Mouse (Mus musculus) heart, embryonic 10.5 days (tissue): Measurements from ENCODE around the gene Shc2. TPM values are rescaled to one million over a fixed set of nuclear protein-coding genes. Genes with fewer than 3 reads are reported as not detected.
A peak's percentile ranks its signal among the peaks of the same experiment; 100 is the strongest.

Experiments
- DNase-seq: peaks from one replicate; pipeline ENCODE4 v3.0.0-alpha.2; 2017; ENCODE audit warnings: low spot score
- H3K27ac ChIP-seq: fragments of 300-500 bp; sonication (generic); 2 replicates; pipeline ENCODE4 v1.5.1; 2016; ENCODE audit warnings: mild to moderate bottlenecking
- H3K27me3 ChIP-seq: fragments of 300-500 bp; sonication (generic); 2 replicates; pipeline ENCODE4 v1.6.1; 2016; ENCODE audit warnings: mild to moderate bottlenecking; ENCODE audit not compliant: poor library complexity, insufficient read depth, severe bottlenecking
- H3K36me3 ChIP-seq: fragments of 300-500 bp; sonication (generic); 2 replicates; pipeline ENCODE4 v1.6.1; 2016; ENCODE audit warnings: mild to moderate bottlenecking, moderate library complexity
- H3K4me1 ChIP-seq: fragments of 300-500 bp; sonication (generic); 2 replicates; pipeline ENCODE4 v1.6.1; 2016; ENCODE audit warnings: mild to moderate bottlenecking
- H3K4me3 ChIP-seq: fragments of 300-500 bp; sonication (generic); 2 replicates; pipeline ENCODE4 v1.5.1; 2016; ENCODE audit warnings: mild to moderate bottlenecking, moderate library complexity
- H3K9me3 ChIP-seq: fragments of 300-500 bp; sonication (generic); 2 replicates; pipeline ENCODE4 v1.6.1; 2016; ENCODE audit warnings: mild to moderate bottlenecking, moderate library complexity
- WGBS: fragments of 180-500 bp; shearing (Covaris S2); methylation state at CpG from one replicate; pipeline ENCODE4 v1.1.7; 2016; 5-methylcytosine and 5-hydroxymethylcytosine counted together
- polyA plus RNA-seq: library from polyadenylated mRNA; unstranded; fragments of >200 nt; fragmentation: Nextera tagmentation; extraction: Ambion mirVana; gene quantifications from 2 replicates; pipeline ENCODE4 v1.2.1, GENCODE M21; 2016

Gene Shc2
- polyA plus RNA-seq, 1 experiment from 2014 or later: 6.3 TPM

DNA sequence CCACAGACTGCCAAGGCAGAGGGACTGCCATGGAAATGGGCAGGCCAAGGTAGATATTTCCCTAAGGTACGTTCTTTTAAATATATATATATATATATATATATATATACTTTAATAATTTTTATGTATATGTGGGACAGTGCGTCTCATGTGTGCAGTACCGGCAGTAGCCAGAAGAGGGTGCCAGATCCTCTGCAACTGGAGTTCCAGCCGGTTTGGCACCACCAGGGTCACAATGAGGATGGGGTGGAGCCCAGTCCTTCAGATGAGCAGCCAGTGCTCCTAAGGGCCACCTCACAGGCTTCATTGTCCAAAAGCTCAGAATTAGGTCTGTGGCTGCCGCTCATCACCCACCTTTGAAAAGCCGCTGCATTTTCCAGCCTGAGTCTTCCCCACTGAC is 56.9 kb downstream of the Shc2 start:
- 43% methylated on average over 6 of the region's 6 CpGs for WGBS
- no peaks in the 10 kb centered on the region for H3K4me1 ChIP-seq
- H3K9me3 ChIP-seq: no peaks in the 10 kb centered on the region
- no peaks in the 10 kb centered on the region for H3K36me3 ChIP-seq
- H3K4me3 ChIP-seq: no peak overlapping the region
- H3K27me3 ChIP-seq: peaks cover 25% of the 10 kb centered on the region
- peak; percentile 70 for DNase-seq
- no peak overlapping the region for H3K27ac ChIP-seq

DNA sequence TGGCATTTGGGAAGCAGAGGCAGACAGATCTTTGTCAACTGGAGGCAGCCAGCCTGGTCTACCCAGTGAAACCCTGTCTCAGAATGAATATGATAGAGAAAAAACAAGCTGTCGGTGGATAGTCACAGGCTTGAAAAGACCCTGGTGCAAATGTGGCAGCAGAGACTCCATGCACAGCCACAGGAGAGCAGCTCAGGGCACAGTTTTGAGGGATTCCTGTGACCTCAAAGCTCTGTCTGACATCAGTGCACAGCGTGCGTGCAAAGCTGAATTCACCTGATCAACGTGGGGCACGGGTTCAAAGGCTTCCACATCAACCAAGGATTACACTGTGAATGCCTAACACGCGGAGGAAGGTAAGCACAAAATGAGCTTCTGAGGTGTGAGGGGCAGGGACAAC is 57.4 kb downstream of the Shc2 start:
- WGBS: 62% methylated on average over 7 of the region's 7 CpGs
- peak; percentile 69 for DNase-seq
- no peaks in the 10 kb centered on the region for H3K9me3 ChIP-seq
- H3K27ac ChIP-seq: no peak overlapping the region
- no peak overlapping the region for H3K4me3 ChIP-seq
- H3K27me3 ChIP-seq: peaks cover 23% of the 10 kb centered on the region
- H3K36me3 ChIP-seq: no peaks in the 10 kb centered on the region
- no peaks in the 10 kb centered on the region for H3K4me1 ChIP-seq

DNA sequence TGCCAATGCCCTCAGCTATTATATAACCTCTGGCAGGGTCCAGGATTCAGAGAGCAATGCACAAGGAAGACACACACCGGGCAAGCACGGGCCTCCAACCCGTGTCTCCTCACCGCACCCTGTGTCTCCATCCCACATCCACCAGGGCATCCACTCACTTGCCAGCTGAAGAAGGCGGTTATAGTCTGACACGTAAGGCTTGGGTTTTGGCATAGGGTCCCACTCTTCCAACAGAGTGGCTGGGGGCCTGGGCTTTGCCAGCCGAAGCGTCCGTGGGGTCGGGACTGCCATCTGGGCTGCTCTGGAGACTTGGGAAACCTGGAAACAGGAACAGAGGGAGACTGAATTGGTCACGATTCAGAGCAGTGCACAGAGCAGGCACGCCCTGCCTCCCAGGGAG is 57.9 kb downstream of the Shc2 start:
- Histone ChIP-seq H3K27ac (no peak overlapping the region), H3K4me1 (no peaks in the 10 kb centered on the region), H3K36me3 (no peaks in the 10 kb centered on the region), H3K4me3 (no peak overlapping the region), H3K9me3 (no peaks in the 10 kb centered on the region), H3K27me3 (peaks cover 23% of the 10 kb centered on the region)
- WGBS: 77% methylated on average over 12 of the region's 12 CpGs
- peak; percentile 58 for DNase-seq

DNA sequence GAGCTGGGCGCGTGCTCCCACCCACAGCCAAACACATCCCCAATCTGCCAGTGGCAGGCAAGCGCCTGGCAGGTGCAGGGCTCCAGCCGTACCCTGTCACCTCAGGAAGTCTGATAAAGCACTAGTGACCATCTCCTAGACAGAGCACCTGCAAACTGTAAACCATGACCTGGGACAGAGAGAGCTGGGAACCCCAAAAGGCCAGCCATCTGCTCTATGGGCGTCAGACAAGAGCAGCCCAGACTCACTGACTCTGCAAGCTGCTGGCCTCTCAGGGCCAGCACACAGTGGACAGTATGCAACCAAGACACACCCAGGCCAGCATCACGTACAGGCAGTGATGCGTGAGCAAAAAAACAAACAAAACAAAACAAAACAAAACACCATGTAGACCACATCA is 58.8 kb downstream of the Shc2 start:
- WGBS: 78% methylated on average over 7 of the region's 7 CpGs
- Histone ChIP-seq H3K4me1 (no peaks in the 10 kb centered on the region), H3K27ac (no peak overlapping the region), H3K4me3 (no peak overlapping the region), H3K9me3 (no peaks in the 10 kb centered on the region), H3K27me3 (peaks cover 20% of the 10 kb centered on the region), H3K36me3 (no peaks in the 10 kb centered on the region)
- DNase-seq: peak; percentile 69

DNA sequence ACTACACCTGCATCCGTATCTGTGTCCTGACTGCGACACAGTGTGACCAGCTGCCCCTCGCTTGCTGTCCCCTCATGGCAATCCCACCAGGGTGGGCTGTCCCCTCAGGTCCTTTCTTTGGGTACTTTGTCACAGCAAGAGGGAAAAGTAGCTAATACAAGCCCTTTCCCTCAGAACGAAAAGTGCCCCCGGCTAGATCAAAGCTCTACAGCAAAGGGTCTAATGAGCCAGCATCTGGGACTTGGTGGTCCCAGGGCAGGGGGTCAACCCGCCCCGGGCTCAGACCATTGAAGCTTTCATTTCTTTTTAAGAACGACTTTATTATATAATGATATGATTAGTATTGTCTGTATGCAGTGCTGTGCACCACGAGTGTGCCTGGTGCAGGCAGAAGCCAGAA is 59.4 kb downstream of the Shc2 start:
- no peaks in the 10 kb centered on the region for H3K36me3 ChIP-seq
- H3K27ac ChIP-seq: no peak overlapping the region
- H3K27me3 ChIP-seq: peaks cover 19% of the 10 kb centered on the region
- H3K4me3 ChIP-seq: no peak overlapping the region
- H3K4me1 ChIP-seq: no peaks in the 10 kb centered on the region
- DNase-seq: peak; percentile 55
- no peaks in the 10 kb centered on the region for H3K9me3 ChIP-seq
- 73% methylated on average over 9 of the region's 9 CpGs for WGBS

DNA sequence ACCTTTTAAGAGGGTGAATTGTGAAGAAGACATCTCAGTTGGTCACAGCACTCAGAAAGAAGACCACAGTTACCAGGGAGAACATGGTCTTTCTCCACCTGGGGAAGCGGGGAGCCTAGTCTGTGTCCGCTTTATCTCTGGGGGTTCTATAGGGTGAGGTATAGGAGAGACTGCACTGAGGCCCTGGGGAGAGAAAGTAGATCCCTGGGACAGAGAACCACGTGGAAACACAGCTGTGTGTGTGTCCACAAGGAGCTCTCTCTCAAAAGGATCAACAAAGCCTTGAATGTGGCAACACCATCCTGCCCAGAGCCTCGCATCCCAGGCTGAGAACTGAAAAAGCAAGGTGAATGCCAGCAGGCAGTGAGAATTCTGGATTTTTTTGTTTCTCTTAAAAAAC is 60.3 kb downstream of the Shc2 start:
- no peaks in the 10 kb centered on the region for H3K9me3 ChIP-seq
- peaks cover 19% of the 10 kb centered on the region for H3K27me3 ChIP-seq
- no peak overlapping the region for H3K4me3 ChIP-seq
- peak; percentile 67 for DNase-seq
- no peak overlapping the region for H3K27ac ChIP-seq
- no peaks in the 10 kb centered on the region for H3K36me3 ChIP-seq
- no peaks in the 10 kb centered on the region for H3K4me1 ChIP-seq
- WGBS: 72% methylated on average over 4 of the region's 4 CpGs

DNA sequence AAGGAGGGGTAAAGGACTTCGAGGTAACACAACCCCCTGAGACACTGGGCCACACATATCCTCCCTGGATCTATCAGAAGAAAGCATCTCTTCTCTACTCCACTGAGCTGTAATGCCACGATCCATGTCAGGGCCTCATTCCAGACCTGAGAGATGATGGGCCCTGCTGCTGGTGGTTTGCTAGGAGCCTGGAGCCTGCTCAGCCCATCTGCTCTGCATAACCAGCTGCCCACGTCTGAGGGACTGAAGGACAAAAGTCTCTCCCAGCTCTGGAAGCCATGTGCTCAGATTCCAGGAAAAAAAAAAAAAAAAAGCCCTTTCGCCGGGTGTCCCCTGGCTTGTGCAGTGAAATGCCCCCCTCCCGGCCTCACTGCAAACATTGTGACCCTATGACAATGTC is 62.0 kb downstream of the Shc2 start:
- DNase-seq: peak; percentile 63
- Histone ChIP-seq H3K4me3 (no peak overlapping the region), H3K27ac (no peak overlapping the region), H3K9me3 (no peaks in the 10 kb centered on the region), H3K36me3 (no peaks in the 10 kb centered on the region), H3K4me1 (no peaks in the 10 kb centered on the region), H3K27me3 (peaks cover 19% of the 10 kb centered on the region)
- WGBS: 76% methylated on average over 6 of the region's 6 CpGs

DNA sequence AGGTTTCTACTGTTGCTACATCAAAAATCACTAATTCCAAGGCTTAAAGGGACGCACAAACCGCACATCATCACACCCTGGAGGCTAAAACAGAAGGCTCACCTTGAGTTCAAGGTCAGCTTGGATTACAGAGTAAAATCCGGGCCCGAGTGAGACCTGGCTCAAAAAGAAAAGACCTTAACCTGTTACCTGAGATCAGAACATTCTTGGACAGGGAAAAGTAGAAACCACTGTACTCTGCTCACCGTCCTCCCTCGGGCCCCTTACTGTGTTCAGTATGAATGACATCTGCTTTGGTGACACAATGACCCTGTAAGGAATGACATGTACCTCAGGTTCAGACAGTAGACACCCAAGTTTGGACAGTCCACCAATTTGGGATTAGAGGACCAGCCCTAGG is 62.9 kb downstream of the Shc2 start:
- no peaks in the 10 kb centered on the region for H3K4me1 ChIP-seq
- H3K4me3 ChIP-seq: no peak overlapping the region
- H3K9me3 ChIP-seq: no peaks in the 10 kb centered on the region
- no peak overlapping the region for H3K27ac ChIP-seq
- peaks cover 12% of the 10 kb centered on the region for H3K27me3 ChIP-seq
- H3K36me3 ChIP-seq: no peaks in the 10 kb centered on the region
- peak; percentile 63 for DNase-seq
- WGBS: 89% methylated on average over 6 of the region's 6 CpGs

DNA sequence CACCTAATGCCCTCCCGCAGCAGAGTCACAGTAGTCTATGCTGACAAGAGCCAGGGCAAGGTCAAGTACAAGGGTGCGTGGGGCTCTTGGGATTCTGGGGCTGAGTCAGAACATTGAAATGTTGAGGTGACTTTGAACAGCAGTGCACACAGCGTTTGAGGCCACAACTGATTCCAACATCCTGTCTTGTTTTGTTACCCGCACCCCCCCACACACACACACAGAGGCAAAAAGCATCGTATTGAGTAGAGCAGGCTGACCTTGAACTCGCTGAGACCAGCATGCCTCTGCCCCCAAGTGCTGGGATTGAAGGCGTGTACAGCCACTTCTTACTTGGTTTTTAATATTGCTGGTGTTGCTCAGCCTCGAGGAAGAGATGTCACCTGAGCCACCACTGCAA is 63.4 kb downstream of the Shc2 start:
- DNase-seq: peak; percentile 61
- 83% methylated on average over 8 of the region's 8 CpGs for WGBS
- Histone ChIP-seq H3K27me3 (peaks cover 8% of the 10 kb centered on the region; the same call in 1 of the 2 replicates), H3K9me3 (no peaks in the 10 kb centered on the region), H3K27ac (no peak overlapping the region), H3K36me3 (no peaks in the 10 kb centered on the region), H3K4me3 (no peak overlapping the region), H3K4me1 (no peaks in the 10 kb centered on the region)

DNA sequence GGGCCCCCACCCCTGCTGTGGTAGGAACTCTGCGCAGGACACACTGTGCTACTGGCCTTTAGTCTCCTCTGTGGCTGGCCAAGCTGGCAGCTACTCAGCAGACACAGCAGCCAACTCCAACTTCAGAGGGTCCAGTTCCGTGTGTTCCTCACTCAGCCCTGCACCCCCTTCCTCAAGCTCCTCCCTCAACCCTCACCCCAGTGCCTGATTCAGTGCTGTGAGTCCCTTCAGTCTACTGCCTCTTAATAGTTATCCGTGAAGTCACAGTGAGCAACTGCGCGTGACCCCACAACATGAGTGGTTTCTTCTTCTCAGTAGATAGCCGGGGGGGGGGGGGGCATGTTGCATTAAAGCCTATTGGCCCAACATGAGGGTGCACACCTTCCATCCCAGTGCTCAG is 64.1 kb downstream of the Shc2 start:
- Histone ChIP-seq H3K4me1 (no peaks in the 10 kb centered on the region), H3K9me3 (no peaks in the 10 kb centered on the region), H3K4me3 (no peak overlapping the region), H3K27ac (no peak overlapping the region), H3K36me3 (no peaks in the 10 kb centered on the region), H3K27me3 (peaks cover under 1% of the 10 kb centered on the region; the same call in 1 of the 2 replicates)
- DNase-seq: peak; percentile 65
- 80% methylated on average over 6 of the region's 6 CpGs for WGBS

DNA sequence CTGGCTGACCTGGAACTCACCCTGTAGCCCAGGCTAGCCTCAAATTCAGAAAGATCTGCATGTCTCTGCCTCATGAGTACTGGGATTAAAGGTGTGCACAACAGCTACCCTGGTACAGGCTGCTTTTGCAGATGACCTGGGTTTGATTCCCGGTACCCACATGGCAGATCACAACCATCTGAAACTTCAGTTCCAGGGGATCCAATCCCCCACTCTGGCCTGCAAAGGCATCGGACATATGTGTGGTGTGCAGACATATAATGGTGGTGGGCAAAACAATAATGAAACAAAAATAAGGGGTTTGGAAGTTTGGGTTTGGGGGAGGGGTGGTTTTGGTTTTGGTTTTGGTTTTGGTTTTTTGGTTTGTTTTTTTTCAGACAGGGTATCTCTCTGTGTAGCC is 66.4 kb downstream of the Shc2 start:
- Histone ChIP-seq H3K27me3 (no peaks in the 10 kb centered on the region), H3K36me3 (no peaks in the 10 kb centered on the region), H3K27ac (no peak overlapping the region), H3K4me3 (no peak overlapping the region), H3K4me1 (no peaks in the 10 kb centered on the region), H3K9me3 (no peaks in the 10 kb centered on the region)
- peak; percentile 27 for DNase-seq
- WGBS: 86% methylated on average over 2 of the region's 2 CpGs

DNA sequence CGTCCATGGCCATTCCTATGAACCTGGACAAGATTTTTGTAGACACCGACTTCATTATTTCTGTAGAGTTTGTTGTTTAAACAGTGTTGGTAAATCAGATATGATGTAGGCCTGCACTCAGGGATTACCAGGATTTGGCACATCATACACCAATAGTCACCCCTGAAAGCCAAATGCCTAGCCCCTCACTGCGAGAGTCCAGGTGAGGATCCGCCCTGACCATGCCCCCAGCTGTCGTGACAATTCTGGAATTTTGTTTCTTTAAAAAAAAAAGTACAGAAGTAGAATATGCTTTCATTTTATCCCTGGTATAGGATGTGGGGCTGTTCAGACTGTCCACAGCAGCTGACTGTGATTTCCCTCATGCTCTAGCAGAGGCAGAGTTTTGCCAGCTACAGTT is 67.8 kb downstream of the Shc2 start:
- Histone ChIP-seq H3K4me3 (no peak overlapping the region), H3K4me1 (no peaks in the 10 kb centered on the region), H3K36me3 (no peaks in the 10 kb centered on the region), H3K9me3 (no peaks in the 10 kb centered on the region), H3K27ac (no peak overlapping the region), H3K27me3 (no peaks in the 10 kb centered on the region)
- WGBS: 84% methylated on average over 5 of the region's 5 CpGs
- peak; percentile 58 for DNase-seq
